Mouse (Mus musculus) ES-E14 (cell line): ENCODE measurements around the gene Fhod1.

Source experiments
- CHD2 ChIP-seq: IDR thresholded peaks from 2 replicates; pipeline ENCODE4 v1.6.1; 2014; ENCODE audit warnings: mild to moderate bottlenecking, low read depth, low read length, inconsistent platforms
- HCFC1 ChIP-seq: IDR thresholded peaks from 2 replicates; pipeline ENCODE4 v1.6.1; 2012; ENCODE audit warnings: low read length, inconsistent platforms, borderline replicate concordance; ENCODE audit not compliant: insufficient read depth
- MAFK ChIP-seq: IDR thresholded peaks from 2 replicates; pipeline ENCODE4 v1.6.1; 2014; ENCODE audit warnings: mild to moderate bottlenecking, low read depth, low read length, inconsistent platforms; ENCODE audit not compliant: insufficient read depth
- ZC3H11A ChIP-seq: IDR thresholded peaks from 2 replicates; pipeline ENCODE4 v1.6.1; 2012; ENCODE audit warnings: low read depth, mild to moderate bottlenecking, inconsistent platforms, low read length, borderline replicate concordance
- ZNF384 ChIP-seq: IDR thresholded peaks from 2 replicates; pipeline ENCODE4 v1.6.1; 2012; ENCODE audit warnings: low read depth, low read length, inconsistent platforms

DNA sequence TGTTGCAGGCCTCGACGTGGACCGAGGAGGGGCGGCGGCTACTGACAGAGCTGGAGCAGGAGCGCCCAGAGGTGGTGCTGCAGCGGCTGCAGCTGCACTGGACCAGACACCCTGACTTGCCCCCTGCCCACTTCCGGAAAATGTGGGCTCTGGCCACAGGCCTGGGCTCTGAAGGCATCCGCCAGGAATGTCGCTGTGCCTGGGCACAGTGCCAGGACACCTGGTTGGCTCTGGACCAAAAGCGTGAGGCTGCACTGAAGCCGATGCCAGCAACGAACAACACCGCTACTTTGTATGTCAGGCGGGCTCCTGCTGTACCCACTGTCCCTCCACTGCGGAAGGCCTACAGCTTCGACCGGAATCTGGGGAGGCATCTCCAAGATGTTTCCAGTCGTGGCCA, 30.9 kb upstream of the Fhod1 start:
- TF ChIP-seq HCFC1 (no peak), ZC3H11A (no peak), CHD2 (no peak), ZNF384 (no peak), MAFK (no peak)
